Mouse (Mus musculus) left cerebral cortex, postnatal 4 days (tissue): ENCODE measurements around the gene Nr1h4. TPM values are rescaled to one million over a fixed set of nuclear protein-coding genes. Genes with fewer than 3 reads are reported as not detected.

Source experiments
- total RNA-seq, 2 experiments: library from RNA; stranded (reverse); gene quantifications; 2 replicates each; pipeline ENCODE4 v1.2.3; 2021

Nr1h4 gene
- total RNA-seq, 2 experiments from 2014 or later: 0.34 to 0.50 TPM

Other genes starting within 250 kb of the Nr1h4 start
- 10 to 100 TPM; 18.6 to 21.2 TPM for gene Ano4, start 188.8 kb downstream of the Nr1h4 start, total RNA-seq
- gene Gas2l3, start 89.6 kb downstream of the Nr1h4 start, total RNA-seq: 1 to 10 TPM; 4.8 to 6.3 TPM
- 1 to 10 TPM; 4.2 to 5.4 TPM for gene Slc17a8, start 87.7 kb upstream of the Nr1h4 start, total RNA-seq
- 10 to 100 TPM; 46.3 to 48.2 TPM for gene Scyl2, start 152.7 kb upstream of the Nr1h4 start, total RNA-seq
- gene Actr6, start 198.7 kb upstream of the Nr1h4 start, total RNA-seq: 10 to 100 TPM; 26.8 to 28.5 TPM
- gene Uhrf1bp1l, start 211.4 kb upstream of the Nr1h4 start, total RNA-seq: 10 to 100 TPM; 51.1 to 53.3 TPM